Mouse (Mus musculus): ENCODE results near the gene Cox8a. TPM values are rescaled to one million over a fixed set of nuclear protein-coding genes. Genes with fewer than 3 reads are reported as not detected.

The Cox8a gene
- total and polyA plus RNA-seq, 3 experiments = 745 to 1,213 TPM; not detected in 1

DNA sequence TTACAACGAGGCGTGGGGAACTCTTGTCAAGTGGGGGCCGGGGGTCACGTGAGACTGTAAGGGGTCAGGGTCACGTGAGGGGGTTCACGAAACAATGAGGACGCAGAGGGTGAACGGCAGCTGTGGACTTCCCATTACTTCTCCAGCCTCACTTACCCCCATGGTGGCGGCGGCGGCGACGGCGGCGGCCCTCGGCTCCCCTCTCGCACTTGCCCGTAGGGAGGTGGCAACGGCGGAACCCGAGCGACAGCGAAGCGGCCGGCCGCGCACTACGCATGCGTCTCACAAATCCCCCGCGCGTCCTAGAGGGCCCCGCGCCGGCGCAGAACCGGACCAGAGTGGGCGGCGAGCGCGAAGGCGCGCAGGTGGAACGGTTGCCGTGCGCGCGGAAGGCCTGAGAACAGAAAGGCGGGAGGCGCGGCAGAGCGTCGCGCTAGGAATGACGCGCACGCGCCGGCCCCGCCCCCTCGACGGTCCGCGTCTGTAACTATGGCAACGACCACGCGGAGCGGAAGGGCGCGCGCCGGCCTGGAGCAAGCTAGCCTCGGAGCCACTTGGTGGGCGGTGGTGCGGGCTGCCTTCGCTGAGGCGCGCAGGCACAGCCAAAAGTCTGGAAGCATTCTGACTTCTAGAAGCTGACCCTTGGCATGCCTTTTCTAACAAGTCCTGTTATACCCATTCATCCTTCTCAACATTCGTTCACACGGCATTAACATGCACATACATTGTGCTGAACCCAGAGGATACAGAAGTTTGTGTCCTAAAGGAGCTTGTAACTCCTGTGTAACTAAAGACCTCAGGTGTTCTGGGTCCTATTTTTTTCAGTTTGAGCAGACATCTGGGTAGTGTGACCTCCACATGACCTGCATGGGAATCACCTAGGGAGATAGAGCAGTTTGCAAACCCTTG is 23.6 kb upstream of the Cox8a start, which contains the start of gene Naa40 (continued):
- TF ChIP-seq KAT2A (conservative IDR thresholded peaks at IDR 0.05; ENCODE audit: low read depth, low read length) = peak; percentile 61; the same call in 1 of the 2 replicates
- TF ChIP-seq MAZ (IDR thresholded peaks at IDR 0.05; ENCODE audit: low read depth, low read length) = peak; percentile 71; the same call in 1 of the 2 replicates

DNA sequence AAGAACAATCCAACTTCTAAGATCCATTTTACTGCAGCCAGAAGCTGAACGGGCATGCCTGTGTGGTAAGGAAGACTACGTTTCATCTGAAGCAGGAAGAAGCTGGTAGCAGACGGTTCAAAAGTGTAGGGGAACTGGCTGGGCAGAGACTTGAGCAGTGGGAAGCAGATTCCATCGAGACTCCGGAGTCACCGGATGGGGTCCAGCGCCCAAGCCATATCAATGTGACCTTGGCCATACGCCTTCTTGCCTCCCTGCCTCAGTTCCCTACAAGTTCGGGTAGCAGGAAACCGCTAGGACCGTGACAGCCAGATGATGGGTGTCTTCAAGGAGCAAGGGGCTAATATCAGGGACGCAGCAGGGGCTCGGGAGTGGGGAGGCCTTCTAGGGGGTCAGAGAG is 22.9 kb upstream of the Cox8a start:
- peaks cover 0 to 10% of the 10 kb centered on the region in 2 experiments; a peak in 2 of 4 replicates for H3K4me1 ChIP-seq (ENCODE audit: control insufficient read depth in 1 of 2, insufficient read depth in 2 of 2, low read length in 2 of 2)
- H3K4me3 ChIP-seq (ENCODE audit: control insufficient read depth in 1 of 2, insufficient read depth in 1 of 2, low read depth in 2 of 2, low read length in 2 of 2) = peak overlapping the region; percentile 93 to 96
- H3K9ac ChIP-seq (ENCODE audit: control insufficient read depth, low read depth, low read length, poor library complexity, severe bottlenecking) = peak overlapping the region; percentile 100
- H3K27me3 ChIP-seq (ENCODE audit: control insufficient read depth in 1 of 2, insufficient read depth in 2 of 2, low read length in 2 of 2) = no peaks in the 10 kb centered on the region; a peak in 2 of 4 replicates
- TF ChIP-seq MYC (IDR thresholded peaks at IDR 0.05; ENCODE audit: low read depth, low read length) (no peak; the same call in 1 of the 2 replicates), KAT2A (conservative IDR thresholded peaks at IDR 0.05; ENCODE audit: low read depth, low read length) (no peak), MAFK (IDR thresholded peaks at IDR 0.05; ENCODE audit: borderline replicate concordance, low read depth, low read length) (no peak)
- H3K36me3 ChIP-seq (ENCODE audit: control insufficient read depth in 1 of 2, insufficient read depth in 2 of 2, low read length in 2 of 2) = peaks cover 0 to 20% of the 10 kb centered on the region in 2 experiments; a peak in 3 of 4 replicates
- peak; percentile 55 for DNase-seq (ENCODE audit: low read depth, low spot score)
- H3K9me3 ChIP-seq (replicated peaks; ENCODE audit: insufficient read depth, low read length) = no peaks in the 10 kb centered on the region
- H3K79me2 ChIP-seq (ENCODE audit: control insufficient read depth, insufficient read depth, low read length, poor library complexity) = peaks cover 39% of the 10 kb centered on the region
- peak overlapping the region; percentile 61 for H3K27ac ChIP-seq (ENCODE audit: control insufficient read depth, low read depth, low read length)

DNA sequence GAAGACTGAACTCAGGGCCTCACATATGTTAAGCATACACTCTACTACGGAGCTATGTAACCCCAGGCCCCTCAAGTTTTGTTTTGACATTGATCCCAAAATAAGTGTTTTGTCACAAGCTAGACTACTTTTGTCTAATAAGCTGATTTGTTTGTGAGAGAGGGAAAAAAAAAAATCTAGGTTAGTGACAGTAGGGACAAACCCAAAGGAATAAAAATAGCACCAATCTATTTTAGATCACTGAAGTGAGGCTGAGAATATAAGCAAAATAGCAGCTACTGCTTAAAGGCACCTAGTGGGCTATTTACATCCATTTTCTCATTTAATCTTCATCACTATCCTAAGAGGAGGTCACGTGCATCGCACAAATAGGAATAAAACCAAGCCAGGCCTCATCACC is 22.2 kb upstream of the Cox8a start:
- Histone ChIP-seq H3K36me3 (ENCODE audit: control insufficient read depth in 1 of 2, insufficient read depth in 2 of 2, low read length in 2 of 2) (peaks cover 0 to 20% of the 10 kb centered on the region in 2 experiments; a peak in 3 of 4 replicates), H3K4me3 (ENCODE audit: control insufficient read depth in 1 of 2, insufficient read depth in 1 of 2, low read depth in 2 of 2, low read length in 2 of 2) (peak overlapping the region; percentile 93 to 96), H3K79me2 (ENCODE audit: control insufficient read depth, insufficient read depth, low read length, poor library complexity) (peaks cover 41% of the 10 kb centered on the region), H3K27me3 (ENCODE audit: control insufficient read depth in 1 of 2, insufficient read depth in 2 of 2, low read length in 2 of 2) (no peaks in the 10 kb centered on the region; a peak in 2 of 4 replicates), H3K27ac (ENCODE audit: control insufficient read depth, low read depth, low read length) (no peak overlapping the region), H3K9ac (ENCODE audit: control insufficient read depth, low read depth, low read length, poor library complexity, severe bottlenecking) (peak overlapping the region; percentile 100), H3K9me3 (replicated peaks; ENCODE audit: insufficient read depth, low read length) (no peaks in the 10 kb centered on the region), H3K4me1 (ENCODE audit: control insufficient read depth in 1 of 2, insufficient read depth in 2 of 2, low read length in 2 of 2) (peaks cover 0 to 10% of the 10 kb centered on the region in 2 experiments; a peak in 2 of 4 replicates)
- no peak for TF ChIP-seq E2F4 (IDR thresholded peaks at IDR 0.05; ENCODE audit: borderline replicate concordance, low read depth, low read length)
- TF ChIP-seq USF1 (IDR thresholded peaks at IDR 0.05; ENCODE audit: low read depth, low read length) = no peak
- TF ChIP-seq CHD1 (IDR thresholded peaks at IDR 0.05; ENCODE audit: low read depth, low read length) = no peak
- TF ChIP-seq NRF1 (IDR thresholded peaks at IDR 0.05; ENCODE audit: insufficient read depth, low read depth, low read length, poor library complexity, severe bottlenecking) = no peak
- no peak for TF ChIP-seq MEF2A (IDR thresholded peaks at IDR 0.05; ENCODE audit: extremely low read depth, insufficient replicate concordance, low read depth, low read length, poor library complexity, severe bottlenecking)
- no peak for TF ChIP-seq GABPA (IDR thresholded peaks at IDR 0.05; ENCODE audit: low read depth, low read length)
- no peak for TF ChIP-seq TAL1 (IDR thresholded peaks at IDR 0.05; ENCODE audit: low read length)
- TF ChIP-seq MAZ (IDR thresholded peaks at IDR 0.05; ENCODE audit: low read depth, low read length) = no peak
- TF ChIP-seq ETS1 (IDR thresholded peaks at IDR 0.05; ENCODE audit: low read depth, low read length) = no peak
- TF ChIP-seq MAFK (IDR thresholded peaks at IDR 0.05; ENCODE audit: borderline replicate concordance, low read depth, low read length) = no peak
- TF ChIP-seq ZKSCAN1 (IDR thresholded peaks at IDR 0.05; ENCODE audit: low read depth, low read length) = no peak
- TF ChIP-seq BHLHE40 (IDR thresholded peaks at IDR 0.05; ENCODE audit: borderline replicate concordance, low read depth, low read length) = no peak
- no peak for TF ChIP-seq POLR2AphosphoS2 (IDR thresholded peaks at IDR 0.05; ENCODE audit: low read length)
- no peak for TF ChIP-seq TCF12 (IDR thresholded peaks at IDR 0.05; ENCODE audit: low read depth, low read length)
- no peak for TF ChIP-seq MXI1 (IDR thresholded peaks at IDR 0.05; ENCODE audit: low read depth, low read length)
- DNase-seq (ENCODE audit: low read depth, low spot score) = no peak

Data from MEL (cell line).